Mouse (Mus musculus) forebrain, embryonic 14.5 days (tissue): ENCODE measurements at regions not wholly inside any gene's neighbourhood (a gene's known extent, or its start where the extent isn't known, plus 50 kb on each side); places are given as distances from the start of the nearest gene placed in this dataset.

Experiments
- ATAC-seq: fragments of 200-750 bp; cut with Nextera tagmentation; 2 replicates; pipeline ENCODE4 v1.8.0; 2017; ENCODE audit warnings: mild to moderate bottlenecking, moderate library complexity
- DNase-seq: peaks from one replicate; pipeline ENCODE4 v3.0.0-alpha.2; 2015; ENCODE audit warnings: low spot score
- H3K27ac ChIP-seq: fragments of 300-500 bp; sonication (generic); 2 replicates; pipeline ENCODE4 v1.5.1; 2014; ENCODE audit warnings: low read depth, mild to moderate bottlenecking, control low read depth, low read length, moderate library complexity
- H3K27me3 ChIP-seq: fragments of 300-500 bp; sonication (generic); replicated peaks from 2 replicates; pipeline ENCODE4 v1.6.1; 2014; ENCODE audit warnings: low read length, control low read depth, mixed read lengths; ENCODE audit not compliant: control insufficient read depth, insufficient read depth
- H3K36me3 ChIP-seq: fragments of 300-500 bp; sonication (generic); 2 replicates; pipeline ENCODE4 v1.6.1; 2014; ENCODE audit warnings: low read length, control low read depth; ENCODE audit not compliant: control insufficient read depth, insufficient read depth
- H3K4me1 ChIP-seq: fragments of 300-500 bp; sonication (generic); 2 replicates; pipeline ENCODE4 v1.6.1; 2014; ENCODE audit warnings: antibody characterized with exemption, low read length, control low read depth; ENCODE audit not compliant: control insufficient read depth, insufficient read depth
- H3K4me2 ChIP-seq: fragments of 300-500 bp; sonication (generic); 2 replicates; pipeline ENCODE4 v1.6.1; 2014; ENCODE audit warnings: mild to moderate bottlenecking, control low read depth, low read length
- H3K4me3 ChIP-seq: fragments of 300-500 bp; sonication (generic); 2 replicates; pipeline ENCODE4 v1.5.1; 2014; ENCODE audit warnings: low read depth, low read length, control low read depth
- H3K9ac ChIP-seq: fragments of 300-500 bp; sonication (generic); 2 replicates; pipeline ENCODE4 v1.6.1; 2014; ENCODE audit warnings: mild to moderate bottlenecking, low read length, control low read depth, moderate library complexity
- H3K9me3 ChIP-seq: fragments of 300-500 bp; sonication (generic); replicated peaks from 2 replicates; pipeline ENCODE4 v1.6.1; 2016; ENCODE audit warnings: low read length, control low read depth, mixed read lengths; ENCODE audit not compliant: control insufficient read depth
- WGBS: fragments of 180-500 bp; shearing (Covaris S2); extraction: QIAGEN DNeasy Blood & Tissue Kit; methylation state at CpG from one replicate; pipeline ENCODE4 v1.1.7; 2014; 5-methylcytosine and 5-hydroxymethylcytosine counted together

DNA sequence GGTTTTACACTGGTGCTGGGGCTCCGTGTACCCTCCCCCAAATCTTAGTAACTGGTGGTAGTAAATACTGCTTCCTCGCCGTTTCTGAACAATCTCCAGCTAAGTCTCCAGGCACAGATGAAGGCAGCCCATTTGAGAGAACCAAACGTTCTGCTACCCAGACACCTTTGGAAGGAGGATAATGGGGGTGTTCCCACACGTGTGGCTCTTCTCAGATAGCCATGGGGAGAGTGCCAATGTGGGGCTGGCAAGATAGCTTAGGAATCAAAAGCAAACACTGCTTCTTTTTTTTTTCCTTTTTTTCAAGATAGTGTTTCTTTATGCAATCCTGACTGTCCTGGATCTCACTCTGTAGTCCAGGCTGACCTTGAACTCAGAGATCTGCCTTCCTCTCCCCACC, 90.8 kb upstream of the Mrps10 start:
- H3K4me1 ChIP-seq = no peaks in the 10 kb centered on the region
- ATAC-seq (no peak), DNase-seq (no peak)
- H3K9me3 ChIP-seq = no peaks in the 10 kb centered on the region
- H3K4me3 ChIP-seq = no peak overlapping the region
- 86% methylated on average over 5 of the region's 5 CpGs for WGBS
- H3K9ac ChIP-seq = no peak overlapping the region
- no peak overlapping the region for H3K27ac ChIP-seq
- H3K4me2 ChIP-seq = no peak overlapping the region
- H3K27me3 ChIP-seq = no peaks in the 10 kb centered on the region
- no peaks in the 10 kb centered on the region for H3K36me3 ChIP-seq

DNA sequence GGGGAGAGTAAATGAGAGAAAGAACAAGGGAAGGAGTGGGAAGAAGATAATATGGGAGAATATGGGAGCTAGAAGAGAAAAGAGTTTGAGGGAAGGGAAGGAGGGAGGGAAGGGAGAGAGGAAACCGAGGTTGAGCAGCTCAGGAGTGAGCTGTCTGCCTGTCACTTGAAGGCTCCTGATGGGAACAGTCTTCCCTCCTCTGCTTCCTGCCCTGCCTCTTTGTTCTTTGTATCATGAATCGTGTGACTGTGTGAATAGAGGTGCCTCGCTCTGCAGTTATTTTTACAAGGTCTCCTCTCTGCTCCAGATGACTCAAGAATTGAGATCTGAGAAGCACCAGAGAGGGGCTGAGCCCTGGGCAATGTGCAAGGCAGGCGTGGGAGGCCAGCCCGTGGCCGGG, 92.0 kb upstream of the Mrps10 start:
- no peak for ATAC-seq
- H3K9ac ChIP-seq = no peak overlapping the region
- no peaks in the 10 kb centered on the region for H3K9me3 ChIP-seq
- H3K27me3 ChIP-seq = no peaks in the 10 kb centered on the region
- H3K4me1 ChIP-seq = no peaks in the 10 kb centered on the region
- H3K27ac ChIP-seq = peak overlapping the region; percentile 59; the same call in 1 of the 2 replicates
- H3K4me3 ChIP-seq = no peak overlapping the region
- no peak overlapping the region for H3K4me2 ChIP-seq
- no peak for DNase-seq
- 65% methylated on average over 6 of the region's 6 CpGs for WGBS
- no peaks in the 10 kb centered on the region for H3K36me3 ChIP-seq

DNA sequence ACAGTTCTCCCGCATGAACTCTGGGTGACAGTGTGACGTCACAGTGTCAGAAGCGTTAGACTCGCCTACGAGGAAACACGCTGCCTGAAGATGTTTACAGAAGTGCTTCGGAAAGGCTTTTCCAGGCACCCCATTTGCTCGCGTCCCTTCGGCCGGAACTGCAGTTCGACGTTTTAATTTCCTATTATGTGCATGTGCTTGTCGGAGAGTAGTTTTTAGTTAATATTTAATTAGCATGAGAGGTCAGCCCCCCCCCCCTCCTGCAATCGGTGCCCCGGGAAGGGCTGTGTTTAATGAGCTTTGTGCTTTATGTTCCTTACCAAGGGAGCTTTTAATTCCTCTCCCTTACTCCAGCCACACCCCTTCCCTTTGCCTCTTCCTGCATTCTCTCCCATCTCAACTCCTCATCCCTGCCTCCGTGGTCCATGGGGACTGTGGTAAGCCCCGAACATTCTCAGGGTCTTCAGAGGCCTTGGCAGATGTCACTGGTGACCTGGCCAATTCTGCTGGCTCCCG, 92.8 kb upstream of the Mrps10 start:
- H3K4me1 ChIP-seq = no peaks in the 10 kb centered on the region
- DNase-seq (no peak), ATAC-seq (no peak)
- no peak overlapping the region for H3K9ac ChIP-seq
- H3K36me3 ChIP-seq = no peaks in the 10 kb centered on the region
- H3K27ac ChIP-seq = 0 out of 2 replicates have a peak overlapping the region, but pooled peaks have one; percentile 7
- H3K9me3 ChIP-seq = no peaks in the 10 kb centered on the region
- WGBS = 66% methylated on average over 19 of the region's 19 CpGs
- no peaks in the 10 kb centered on the region for H3K27me3 ChIP-seq
- no peak overlapping the region for H3K4me3 ChIP-seq
- H3K4me2 ChIP-seq = no peak overlapping the region

DNA sequence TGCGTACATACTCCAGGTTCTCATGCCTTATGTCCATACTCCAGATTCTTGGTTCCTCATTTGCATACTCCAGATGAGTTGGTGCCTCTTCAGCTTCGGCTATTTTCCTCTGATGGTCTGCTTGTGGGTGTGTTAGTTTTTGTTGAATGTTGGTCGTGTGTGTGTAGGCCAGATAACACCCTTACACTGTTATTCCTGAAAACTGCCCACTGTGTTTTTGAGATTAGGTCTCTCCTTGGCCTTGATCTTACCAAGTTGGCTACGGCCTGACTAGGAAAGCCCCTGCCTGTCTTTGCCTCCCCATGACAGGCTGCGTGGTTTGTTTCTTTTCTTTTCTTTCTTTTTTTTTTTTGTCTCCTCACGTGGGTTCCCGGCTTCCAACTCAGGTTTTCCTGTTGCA, 95.4 kb upstream of the Mrps10 start:
- 90% methylated on average over 7 of the region's 7 CpGs for WGBS
- Histone ChIP-seq H3K4me3 (no peak overlapping the region), H3K9ac (no peak overlapping the region), H3K27me3 (no peaks in the 10 kb centered on the region), H3K27ac (no peak overlapping the region), H3K36me3 (no peaks in the 10 kb centered on the region), H3K9me3 (no peaks in the 10 kb centered on the region), H3K4me2 (no peak overlapping the region), H3K4me1 (no peaks in the 10 kb centered on the region)
- ATAC-seq (no peak), DNase-seq (no peak)

DNA sequence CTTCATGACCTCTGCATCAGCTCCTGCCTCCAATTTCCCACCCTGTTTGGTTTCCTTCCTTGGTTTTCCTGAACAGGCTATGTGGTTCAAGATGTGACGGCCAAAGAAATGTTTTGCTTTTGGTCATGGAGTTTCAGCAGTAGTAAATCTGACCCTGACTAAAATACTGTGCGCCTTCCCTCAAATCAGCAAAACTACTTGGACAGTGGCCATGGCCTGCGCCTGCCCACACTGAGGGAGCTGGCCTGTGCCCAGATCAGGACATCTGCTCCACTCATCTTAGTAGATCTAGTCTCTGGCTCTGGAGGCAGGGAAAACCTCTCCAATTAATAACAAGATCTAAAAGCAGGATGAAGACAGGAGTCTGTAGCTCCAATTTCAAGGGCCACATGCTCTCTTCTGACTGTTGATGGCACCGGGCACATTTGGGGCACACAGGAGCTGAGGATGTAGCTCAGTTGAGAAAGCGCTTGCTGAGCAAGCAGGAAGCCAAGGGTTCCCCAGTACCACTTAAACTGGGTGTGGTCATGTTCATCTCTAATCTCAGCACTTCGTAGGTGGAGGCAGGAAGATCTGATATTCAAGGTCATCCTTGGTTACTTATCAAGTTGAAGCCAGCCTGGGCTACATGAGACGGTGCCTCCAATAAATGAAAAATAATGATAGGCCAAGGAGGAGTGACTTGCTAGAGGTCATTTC, 96.6 kb upstream of the Mrps10 start:
- DNase-seq = no peak
- 90% methylated on average over 7 of the region's 7 CpGs for WGBS

DNA sequence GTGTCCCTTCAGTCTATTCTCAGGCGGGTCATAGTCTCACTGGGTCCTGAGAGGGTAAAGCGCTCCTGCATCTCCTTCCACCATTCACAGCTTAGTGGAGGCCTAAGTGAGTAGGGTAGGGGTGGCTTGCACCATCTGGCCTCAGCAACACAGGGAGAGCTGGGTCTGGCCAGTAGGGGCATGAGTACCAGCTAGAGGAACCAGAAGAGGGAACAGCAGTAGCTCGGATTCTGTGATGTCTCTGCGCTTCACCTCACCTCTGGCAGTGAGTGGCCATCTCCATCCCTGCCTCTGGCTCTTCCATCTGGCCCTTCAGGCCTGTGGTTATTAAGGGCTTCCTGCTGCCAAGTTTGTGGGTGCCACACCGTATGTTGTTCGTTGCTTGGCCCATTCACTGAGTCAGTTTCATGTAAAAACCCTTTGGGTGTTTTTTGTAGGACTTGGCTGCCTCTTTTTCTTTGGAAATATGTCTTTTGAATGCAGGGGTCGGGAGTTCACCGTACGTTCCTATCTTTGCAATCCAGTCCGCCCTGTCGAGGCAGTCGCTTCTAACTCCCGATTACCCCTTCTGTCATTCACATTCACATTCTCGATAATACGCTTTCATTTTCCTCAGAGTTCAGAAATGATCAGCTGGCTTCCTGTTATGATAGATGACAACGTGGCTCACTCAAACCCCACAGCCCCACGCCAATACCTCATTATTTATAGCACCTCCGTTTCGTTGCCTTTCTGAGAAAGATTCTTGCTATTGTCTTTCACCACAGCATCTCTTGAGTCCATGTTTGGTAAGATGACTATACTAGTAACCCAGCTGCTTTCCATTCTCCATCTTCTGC, 99.4 kb upstream of the Mrps10 start:
- Histone ChIP-seq H3K4me2 (no peak overlapping the region), H3K27me3 (no peaks in the 10 kb centered on the region), H3K4me3 (no peak overlapping the region), H3K27ac (no peak overlapping the region), H3K4me1 (no peaks in the 10 kb centered on the region), H3K9ac (no peak overlapping the region), H3K36me3 (no peaks in the 10 kb centered on the region), H3K9me3 (0 out of 2 replicates have a peak, but pooled peaks cover 3% of the 10 kb centered on the region)
- WGBS = 93% methylated on average over 19 of the region's 19 CpGs
- DNase-seq = no peak
- ATAC-seq = no peak

More for the DNA sequence above, 96.6 kb upstream of the Mrps10 start:
- Histone ChIP-seq H3K27me3 (no peaks in the 10 kb centered on the region), H3K36me3 (no peaks in the 10 kb centered on the region), H3K9ac (no peak overlapping the region), H3K9me3 (0 out of 2 replicates have a peak, but pooled peaks cover 3% of the 10 kb centered on the region), H3K27ac (no peak overlapping the region), H3K4me3 (no peak overlapping the region), H3K4me2 (no peak overlapping the region), H3K4me1 (no peaks in the 10 kb centered on the region)
- no peak for ATAC-seq

DNA sequence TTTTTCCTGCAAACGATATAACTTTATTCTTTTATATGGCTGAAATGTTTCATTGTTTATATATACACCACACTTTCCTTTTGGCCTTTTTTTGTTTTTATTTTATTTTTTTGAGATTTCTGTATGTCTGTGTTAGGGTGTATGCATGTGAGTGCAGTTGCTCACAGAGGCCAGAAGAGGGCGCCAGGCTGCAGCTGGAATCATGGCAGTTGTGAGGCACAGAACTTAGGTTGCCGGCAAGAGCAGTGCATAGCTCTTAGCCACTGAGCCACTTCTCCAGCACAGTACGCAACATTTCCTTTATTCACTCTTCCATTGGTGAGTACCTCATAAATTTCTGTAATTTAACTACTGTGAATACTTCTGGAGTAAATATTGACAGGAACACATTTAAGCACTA, 100.8 kb upstream of the Mrps10 start:
- H3K36me3 ChIP-seq = no peaks in the 10 kb centered on the region
- H3K4me2 ChIP-seq = no peak overlapping the region
- H3K4me3 ChIP-seq = no peak overlapping the region
- 85% methylated on average over 4 of the region's 4 CpGs for WGBS
- H3K27me3 ChIP-seq = no peaks in the 10 kb centered on the region
- H3K9ac ChIP-seq = no peak overlapping the region
- H3K9me3 ChIP-seq = 0 out of 2 replicates have a peak, but pooled peaks cover 3% of the 10 kb centered on the region
- ATAC-seq = no peak
- H3K27ac ChIP-seq = no peak overlapping the region
- no peak for DNase-seq
- no peaks in the 10 kb centered on the region for H3K4me1 ChIP-seq

DNA sequence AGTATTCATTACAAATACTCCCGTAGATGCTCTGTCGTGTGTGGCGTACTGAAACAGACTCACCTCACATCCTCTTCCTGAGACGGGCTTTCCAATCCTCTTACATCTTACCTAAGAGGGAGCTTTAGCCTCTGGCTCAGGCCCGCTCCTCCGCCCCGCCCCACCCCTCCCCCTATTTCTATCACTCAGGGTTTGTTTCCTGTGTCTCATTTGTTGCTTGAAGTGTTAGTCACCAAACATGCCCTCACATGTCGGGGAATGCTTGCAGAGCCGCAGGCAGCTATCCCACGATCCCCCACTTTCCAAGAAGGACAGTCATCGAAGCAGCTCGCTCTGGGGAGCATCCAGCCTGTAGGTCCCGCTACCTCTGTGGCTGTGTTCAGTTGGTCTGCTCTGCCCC, 101.6 kb upstream of the Mrps10 start:
- no peak overlapping the region for H3K4me3 ChIP-seq
- no peaks in the 10 kb centered on the region for H3K4me1 ChIP-seq
- H3K27me3 ChIP-seq = no peaks in the 10 kb centered on the region
- H3K4me2 ChIP-seq = no peak overlapping the region
- WGBS = 94% methylated on average over 13 of the region's 13 CpGs
- no peak for DNase-seq
- no peak overlapping the region for H3K9ac ChIP-seq
- no peak overlapping the region for H3K27ac ChIP-seq
- 0 out of 2 replicates have a peak, but pooled peaks cover 3% of the 10 kb centered on the region for H3K9me3 ChIP-seq
- ATAC-seq = no peak
- H3K36me3 ChIP-seq = no peaks in the 10 kb centered on the region

DNA sequence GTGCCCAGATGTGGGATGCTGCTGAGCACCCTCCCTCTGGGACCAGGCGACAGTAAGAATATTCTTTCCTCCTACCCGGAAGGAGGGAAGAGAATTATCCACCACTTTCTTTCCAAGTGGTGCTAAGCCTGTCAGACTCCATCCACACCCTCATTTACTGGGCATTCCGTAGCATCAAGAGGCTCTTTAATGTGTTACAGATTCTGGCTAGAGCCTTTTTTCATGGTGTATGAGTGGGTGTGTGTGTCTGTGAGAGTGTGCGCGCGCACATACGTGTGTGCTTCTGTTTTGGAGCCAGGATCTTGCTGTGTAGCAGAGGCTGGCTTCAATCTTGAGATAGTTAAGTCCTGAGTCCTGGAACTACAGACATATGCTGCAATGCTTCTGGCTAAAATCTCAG, 102.4 kb upstream of the Mrps10 start:
- Histone ChIP-seq H3K4me3 (no peak overlapping the region), H3K27me3 (no peaks in the 10 kb centered on the region), H3K4me2 (no peak overlapping the region), H3K9ac (no peak overlapping the region), H3K36me3 (no peaks in the 10 kb centered on the region; the same call in 1 of the 2 replicates), H3K27ac (no peak overlapping the region), H3K4me1 (no peaks in the 10 kb centered on the region), H3K9me3 (0 out of 2 replicates have a peak, but pooled peaks cover 3% of the 10 kb centered on the region)
- 94% methylated on average over 7 of the region's 7 CpGs for WGBS
- no peak for ATAC-seq
- no peak for DNase-seq
